Mouse (Mus musculus) G1E (cell line): ENCODE data around the gene Ccz1. TPM values are rescaled to one million over a fixed set of nuclear protein-coding genes. Genes with fewer than 3 reads are reported as not detected.

Experiments
- ATAC-seq: 2 replicates; pipeline ENCODE4 v1.8.0; 2016; ENCODE audit warnings: mild to moderate bottlenecking; ENCODE audit not compliant: insufficient number of reproducible peaks, poor library complexity, low FRiP score, severe bottlenecking; ENCODE audit errors: extremely low read depth
- DNase-seq: peaks from one replicate; pipeline ENCODE4 v3.0.0; 2012; ENCODE audit warnings: low spot score
- H3K27me3 ChIP-seq: 2 replicates; pipeline ENCODE4 v1.6.1; 2012; ENCODE audit warnings: mild to moderate bottlenecking, low read length, inconsistent platforms; ENCODE audit not compliant: insufficient read depth
- H3K36me3 ChIP-seq: replicated peaks from 2 replicates; pipeline ENCODE3; 2012; ENCODE audit warnings: mild to moderate bottlenecking, inconsistent platforms
- H3K4me1 ChIP-seq: 2 replicates; pipeline ENCODE4 v1.6.1; 2012; ENCODE audit warnings: low read depth, low read length, inconsistent platforms, mixed read lengths; ENCODE audit not compliant: insufficient read depth
- H3K4me3 ChIP-seq: 2 replicates; pipeline ENCODE4 v1.5.1; 2012; ENCODE audit warnings: low read depth, mild to moderate bottlenecking, inconsistent platforms, low read length, moderate library complexity, mixed read lengths
- H3K9me3 ChIP-seq: replicated peaks from 2 replicates; pipeline ENCODE4 v1.6.1; 2012; ENCODE audit warnings: inconsistent platforms
- CTCF ChIP-seq: IDR thresholded peaks from 2 replicates; pipeline ENCODE4 v1.5.1; 2012; ENCODE audit warnings: low read depth, low read length, inconsistent platforms, mixed read lengths
- GATA1 ChIP-seq: IDR thresholded peaks from 2 replicates; pipeline ENCODE4 v1.6.1; 2012; ENCODE audit warnings: borderline replicate concordance, low read length, inconsistent platforms, mixed read lengths
- GATA2 ChIP-seq: IDR thresholded peaks from 2 replicates; pipeline ENCODE4 v1.6.1; 2012; ENCODE audit warnings: low read depth, low read length, inconsistent platforms, borderline replicate concordance
- POLR2AphosphoS5 ChIP-seq: IDR thresholded peaks from 2 replicates; pipeline ENCODE4 v1.6.1; 2012; ENCODE audit warnings: low read depth, low read length, inconsistent platforms; ENCODE audit not compliant: insufficient replicate concordance
- TAL1 ChIP-seq: conservative IDR thresholded peaks from 2 replicates; pipeline ENCODE4 v1.6.1; 2012; ENCODE audit warnings: low read depth, low read length, inconsistent platforms, mixed read lengths
- polyA plus RNA-seq: library from polyadenylated mRNA; stranded (reverse); fragments of >175 nt; gene quantifications from 2 replicates; pipeline ENCODE4 v1.2.3, GENCODE M21; 2012
- total RNA-seq, 2 experiments: library from RNA; stranded (forward) in 1 of 2; stranded (reverse) in 1 of 2; fragments of 200-1000 nt in 1 of 2; fragments of >200 nt in 1 of 2; fragmentation: Nextera tagmentation in 1 of 2; gene quantifications; 2 replicates each; pipeline ENCODE4 v1.2.3; 2014 to 2017

Ccz1 gene
- total and polyA plus RNA-seq, 3 experiments, result 50.9 to 107 (median 107) TPM

DNA sequence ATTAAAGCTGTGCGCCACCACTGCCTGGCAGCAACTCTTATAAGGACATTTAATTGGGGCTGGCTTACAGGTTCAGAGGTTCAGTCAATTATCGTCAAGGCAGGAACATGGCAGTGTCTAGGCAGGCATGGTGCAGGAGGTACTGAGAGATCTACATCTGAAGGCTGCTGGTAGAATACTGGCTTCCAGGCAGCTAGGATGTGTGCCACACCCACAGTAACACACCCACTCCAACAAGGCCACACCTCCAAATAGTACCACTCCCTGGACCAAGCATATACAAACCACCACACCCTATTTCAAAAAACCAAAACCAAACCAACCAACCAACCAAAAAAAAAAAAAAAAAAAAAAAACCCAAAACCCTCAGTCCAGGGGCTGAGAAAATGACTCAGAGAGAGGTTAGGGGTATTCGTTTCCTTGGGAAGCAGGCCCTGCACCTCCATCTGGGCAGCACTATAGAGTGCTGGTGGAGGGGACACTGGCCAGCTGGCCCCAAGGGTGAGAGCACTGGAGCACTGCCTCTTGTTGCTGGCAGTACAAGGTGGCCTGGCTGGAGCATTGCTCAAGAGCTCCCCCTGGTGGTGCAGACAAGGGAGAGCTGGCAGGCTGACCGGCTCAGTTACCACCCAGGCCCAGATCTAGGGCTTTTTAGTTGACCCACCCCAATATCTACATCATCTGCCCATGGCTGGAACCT lies 39.6 kb downstream of the Ccz1 start:
- H3K27me3 ChIP-seq, result peaks cover 4% of the 10 kb centered on the region; the same call in 1 of the 2 replicates
- H3K36me3 ChIP-seq, result no peaks in the 10 kb centered on the region
- peak; percentile 98 for TF ChIP-seq CTCF
- no peak for TF ChIP-seq POLR2AphosphoS5
- ATAC-seq (peak; percentile 69), DNase-seq (peak; percentile 64)
- no peaks in the 10 kb centered on the region for H3K9me3 ChIP-seq
- H3K4me1 ChIP-seq, result peaks cover 27% of the 10 kb centered on the region
- no peak overlapping the region for H3K4me3 ChIP-seq

DNA sequence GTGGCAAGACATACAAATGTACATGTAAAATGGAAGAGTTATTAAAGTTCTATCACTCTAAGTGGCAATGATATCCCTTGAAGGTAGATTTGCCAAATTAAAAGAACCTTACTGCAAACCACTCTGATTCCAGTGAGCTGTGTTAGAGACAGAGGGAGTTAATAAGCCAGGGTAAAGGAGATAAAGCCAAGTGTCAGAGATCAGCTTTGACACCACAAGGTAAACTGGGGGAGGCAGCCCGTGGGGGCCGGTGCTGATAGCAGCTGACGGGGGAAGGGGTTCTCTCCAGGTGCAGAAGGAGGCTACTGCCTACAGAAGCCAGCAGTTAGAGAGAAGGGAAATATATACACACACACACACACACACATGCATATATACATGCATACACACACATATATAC lies 42.0 kb downstream of the Ccz1 start:
- ATAC-seq (no peak), DNase-seq (no peak)
- no peaks in the 10 kb centered on the region for H3K36me3 ChIP-seq
- TF ChIP-seq GATA1 (no peak), TAL1 (no peak), GATA2 (no peak)
- peaks cover 14% of the 10 kb centered on the region for H3K27me3 ChIP-seq
- H3K4me3 ChIP-seq, result no peak overlapping the region
- no peaks in the 10 kb centered on the region for H3K9me3 ChIP-seq
- H3K4me1 ChIP-seq, result peaks cover 27% of the 10 kb centered on the region

DNA sequence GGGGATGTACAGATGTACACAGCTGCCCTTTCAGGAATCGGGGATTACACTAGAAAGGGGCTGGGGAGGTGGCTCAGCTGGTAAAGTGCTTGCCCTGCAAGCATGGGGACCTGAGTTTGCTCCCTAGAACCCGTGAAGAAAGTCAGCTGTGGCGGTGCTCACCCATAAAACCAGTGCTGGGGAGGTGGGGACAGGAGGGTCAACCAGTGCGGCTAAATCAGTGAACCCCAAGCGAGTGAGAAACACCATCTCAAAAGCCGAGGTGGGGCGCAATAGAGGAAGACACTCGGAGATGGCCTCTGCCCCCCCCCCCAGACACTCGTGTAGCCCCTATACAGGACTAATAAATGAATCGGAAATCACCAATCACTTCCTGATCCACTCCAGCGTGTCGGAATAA lies 48.0 kb downstream of the Ccz1 start:
- Histone ChIP-seq H3K4me1 (no peaks in the 10 kb centered on the region), H3K36me3 (no peaks in the 10 kb centered on the region), H3K4me3 (no peak overlapping the region), H3K27me3 (peaks cover 24% of the 10 kb centered on the region), H3K9me3 (no peaks in the 10 kb centered on the region)
- TF ChIP-seq GATA1, result no peak
- no peak for TF ChIP-seq POLR2AphosphoS5
- no peak for TF ChIP-seq CTCF
- TF ChIP-seq TAL1, result no peak
- TF ChIP-seq GATA2, result no peak
- ATAC-seq (no peak), DNase-seq (no peak)

DNA sequence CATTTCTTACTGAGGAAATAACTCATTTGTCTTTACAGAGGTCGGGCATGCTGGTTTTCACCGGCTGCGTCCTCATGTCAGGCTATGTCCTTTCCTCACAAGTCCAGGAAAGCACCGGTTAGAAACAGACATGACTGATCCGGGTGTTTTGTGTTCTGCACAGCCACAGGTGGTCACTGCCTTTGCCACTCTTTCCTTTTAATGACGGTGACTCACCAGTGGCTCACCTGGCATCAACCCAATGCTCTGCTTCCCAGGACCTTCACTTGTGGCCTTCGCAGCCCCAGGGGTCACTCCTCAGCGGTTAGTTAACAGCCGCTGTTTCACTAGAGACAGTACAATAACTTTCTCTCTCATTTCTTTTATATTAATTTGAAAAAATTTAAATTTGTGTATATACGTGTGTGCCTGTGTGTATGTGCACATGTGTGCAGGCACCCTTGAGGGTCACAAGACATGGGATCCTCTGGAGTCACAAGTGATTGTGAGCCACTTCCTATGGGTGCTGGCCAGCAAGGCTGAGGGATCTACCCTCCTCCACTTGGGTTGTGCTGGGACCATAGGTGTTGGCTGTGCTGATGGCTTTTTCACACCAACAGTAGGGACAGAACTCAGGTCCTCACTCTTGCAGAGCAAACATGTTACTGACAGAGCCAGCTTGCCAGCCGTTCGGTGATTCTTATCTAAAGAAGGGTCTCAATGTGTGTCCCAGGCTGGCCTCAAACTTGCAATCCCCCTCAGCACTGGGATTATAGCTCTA lies 48.9 kb downstream of the Ccz1 start:
- ATAC-seq (no peak), DNase-seq (no peak)
- H3K4me1 ChIP-seq, result no peaks in the 10 kb centered on the region
- no peaks in the 10 kb centered on the region for H3K9me3 ChIP-seq
- H3K27me3 ChIP-seq, result peaks cover 26% of the 10 kb centered on the region
- TF ChIP-seq GATA2 (no peak), CTCF (no peak), GATA1 (no peak), TAL1 (no peak), POLR2AphosphoS5 (no peak)
- no peak overlapping the region for H3K4me3 ChIP-seq
- H3K36me3 ChIP-seq, result no peaks in the 10 kb centered on the region

DNA sequence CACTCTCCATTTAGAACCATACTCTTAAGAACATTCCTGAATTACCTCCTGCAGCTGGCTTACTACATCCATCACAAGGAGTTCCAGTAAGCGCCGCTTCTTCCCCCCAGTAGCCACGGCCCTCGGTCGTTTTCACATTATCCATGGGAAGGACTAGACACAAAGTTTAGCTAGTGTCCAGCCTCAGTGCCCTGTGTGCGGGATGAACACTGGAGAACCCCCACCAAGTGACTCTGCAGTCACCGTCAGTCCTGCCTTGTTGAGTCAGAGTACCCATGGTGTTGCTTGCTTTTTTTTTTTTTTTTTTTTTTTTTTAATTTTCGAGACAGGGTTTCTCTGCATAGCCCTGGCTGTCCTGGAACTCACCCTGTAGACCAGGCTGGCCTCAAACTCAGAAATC lies 53.5 kb downstream of the Ccz1 start:
- Histone ChIP-seq H3K27me3 (peaks cover 29% of the 10 kb centered on the region), H3K4me3 (no peak overlapping the region), H3K9me3 (peaks cover 4% of the 10 kb centered on the region), H3K4me1 (no peaks in the 10 kb centered on the region), H3K36me3 (no peaks in the 10 kb centered on the region)
- TF ChIP-seq CTCF (no peak), GATA1 (no peak), POLR2AphosphoS5 (no peak)
- ATAC-seq, result no peak
- no peak for DNase-seq

DNA sequence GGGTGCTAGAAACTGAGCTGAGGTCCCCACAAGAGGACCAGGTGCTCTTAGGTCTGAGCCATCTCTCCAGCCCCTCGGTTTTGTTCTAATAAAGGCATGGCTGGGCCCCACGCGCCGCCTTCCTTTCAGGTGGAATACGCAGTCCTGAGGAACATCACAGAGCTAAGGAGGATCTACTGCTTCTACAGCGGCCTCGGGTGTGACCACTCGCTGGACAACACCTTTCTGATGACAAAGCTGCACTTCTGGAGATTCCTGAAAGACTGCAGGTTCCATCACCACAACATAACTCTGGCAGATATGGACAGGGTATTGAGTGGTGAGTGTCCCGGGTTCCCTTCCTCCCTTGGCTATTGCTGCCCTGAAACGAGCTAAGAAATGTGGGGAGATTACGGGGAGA lies 55.1 kb downstream of the Ccz1 start:
- ATAC-seq (no peak), DNase-seq (no peak)
- Histone ChIP-seq H3K36me3 (no peaks in the 10 kb centered on the region), H3K4me3 (no peak overlapping the region), H3K27me3 (peaks cover 26% of the 10 kb centered on the region), H3K4me1 (no peaks in the 10 kb centered on the region), H3K9me3 (peaks cover 4% of the 10 kb centered on the region)
- no peak for TF ChIP-seq GATA2
- no peak for TF ChIP-seq CTCF
